Mouse (Mus musculus) liver, embryonic 14.5 days (tissue): Measurements from ENCODE around the gene Ppp1r9b. TPM values are rescaled to one million over a fixed set of nuclear protein-coding genes. Genes with fewer than 3 reads are reported as not detected.
"Not testable (repeated sequence)": the region's sequence is repeated elsewhere in the genome, so short reads cannot be mapped to it uniquely, and the experiment has no call there.

ENCODE experiments used
- ATAC-seq: fragments of 200-750 bp; cut with Nextera tagmentation; 2 replicates; pipeline ENCODE4 v1.8.0; 2017; ENCODE audit warnings: moderate number of reproducible peaks, mild to moderate bottlenecking, moderate library complexity; ENCODE audit not compliant: insufficient read depth
- DNase-seq, 3 experiments: peaks; one replicate each; pipeline ENCODE4 v3.0.0-alpha.2; 2012 to 2013; ENCODE audit warnings: low read depth in 3 of 3, low spot score in 3 of 3
- H3K27ac ChIP-seq: fragments of 300-500 bp; sonication (generic); 2 replicates; pipeline ENCODE4 v1.5.1; 2014; ENCODE audit warnings: moderate library complexity, mild to moderate bottlenecking, control low read depth, inconsistent platforms
- H3K27me3 ChIP-seq: fragments of 300-500 bp; sonication (generic); 2 replicates; pipeline ENCODE4 v1.6.1; 2014; ENCODE audit warnings: mild to moderate bottlenecking, low read length, moderate library complexity; ENCODE audit not compliant: control insufficient read depth, insufficient read depth
- H3K36me3 ChIP-seq: fragments of 300-500 bp; sonication (generic); replicated peaks from 2 replicates; pipeline ENCODE4 v1.6.1; 2014; ENCODE audit warnings: low read depth; ENCODE audit not compliant: control insufficient read depth, insufficient read depth
- H3K4me1 ChIP-seq, 2 experiments: fragments of 200-500 bp in 1 of 2; fragments of 300-500 bp in 1 of 2; sonication (generic) in 1 of 2; replicated peaks; 2 replicates each; pipeline ENCODE4 v1.6.1; 2012 to 2014; ENCODE audit warnings: antibody characterized with exemption in 1 of 2, inconsistent platforms in 1 of 2, low read length in 1 of 2; ENCODE audit not compliant: control insufficient read depth in 2 of 2, insufficient read depth in 2 of 2
- H3K4me2 ChIP-seq: fragments of 300-500 bp; sonication (generic); 2 replicates; pipeline ENCODE4 v1.6.1; 2014; ENCODE audit warnings: low read depth, mild to moderate bottlenecking, control low read depth, moderate library complexity
- H3K4me3 ChIP-seq, 2 experiments: fragments of 200-500 bp in 1 of 2; fragments of 300-500 bp in 1 of 2; sonication (generic) in 1 of 2; 2 replicates each; pipeline ENCODE4 v1.5.1; 2012 to 2014; ENCODE audit warnings: low read depth in 2 of 2, low read length in 2 of 2, mild to moderate bottlenecking in 2 of 2, control low read depth in 1 of 2, inconsistent platforms in 1 of 2, moderate library complexity in 1 of 2; ENCODE audit not compliant: insufficient read depth in 1 of 2
- H3K9ac ChIP-seq: fragments of 300-500 bp; sonication (generic); replicated peaks from 2 replicates; pipeline ENCODE4 v1.6.1; 2014; ENCODE audit warnings: mild to moderate bottlenecking, control low read depth, moderate library complexity
- H3K9me3 ChIP-seq: fragments of 300-500 bp; sonication (generic); 2 replicates; pipeline ENCODE4 v1.6.1; 2016; ENCODE audit warnings: low read length, mixed read lengths; ENCODE audit not compliant: control insufficient read depth
- CTCF ChIP-seq: IDR thresholded peaks from 2 replicates; pipeline ENCODE4 v1.5.1; 2016; ENCODE audit warnings: antibody characterized with exemption, low read depth, control low read depth
- EP300 ChIP-seq: IDR thresholded peaks from 2 replicates; pipeline ENCODE4 v1.6.1; 2016; ENCODE audit warnings: antibody characterized with exemption, low read depth
- WGBS: fragments of 180-500 bp; shearing (Covaris S2); extraction: QIAGEN DNeasy Blood & Tissue Kit; methylation state at CpG from one replicate; pipeline ENCODE4 v1.1.7; 2014; ENCODE audit not compliant: insufficient replicate concordance; 5-methylcytosine and 5-hydroxymethylcytosine counted together
- polyA plus RNA-seq, 2 experiments: library from polyadenylated mRNA; depleted of rRNA in 1 of 2; stranded (reverse) in 1 of 2; unstranded in 1 of 2; fragments of >200 nt; fragmentation: Nextera tagmentation in 1 of 2; extraction: Ambion mirVana in 1 of 2; gene quantifications; 2 replicates each; pipeline versions ENCODE4 v1.2.1 to v1.2.3; 2012 to 2014

Gene Ppp1r9b
- polyA plus RNA-seq, 2 experiments: 8.8 to 14.9 TPM

GRCm38 (mm10) chr11:95009629-95010014, 18.8 kb downstream of the Ppp1r9b start, which contains the start of gene Samd14:
TSS of gene Samd14 (plus strand) at chr11:95009879.
- H3K36me3 ChIP-seq: peaks cover 16% of the 10 kb centered on the region
- peak within 1 kb of the TSS; percentile 99 for H3K27ac ChIP-seq
- WGBS: under 1% methylated on average over 31 of the region's 32 CpGs
- peak within 1 kb of the TSS; percentile 97 for H3K4me2 ChIP-seq
- H3K9ac ChIP-seq: peak within 1 kb of the TSS; percentile 100
- peak; percentile 27 for ATAC-seq
- DNase-seq: no peak
- no peak for TF ChIP-seq EP300
- no peak for TF ChIP-seq CTCF
- H3K4me3 ChIP-seq: peak within 1 kb of the TSS; percentile 95 to 99
- H3K9me3 ChIP-seq: no peaks in the 10 kb centered on the region
- H3K4me1 ChIP-seq: peaks cover 47 to 59% of the 10 kb centered on the region in 2 experiments
- peaks cover 3% of the 10 kb centered on the region; the same call in 1 of the 2 replicates for H3K27me3 ChIP-seq

- Histone ChIP-seq H3K4me2 (peak overlapping the region; percentile 97), H3K36me3 (peaks cover 20% of the 10 kb centered on the region), H3K27ac (peak overlapping the region; percentile 99), H3K27me3 (peaks cover 3% of the 10 kb centered on the region; the same call in 1 of the 2 replicates), H3K9me3 (no peaks in the 10 kb centered on the region), H3K4me3 (peak overlapping the region; percentile 95 to 99), H3K9ac (peak overlapping the region; percentile 100), H3K4me1 (peaks cover 50 to 64% of the 10 kb centered on the region in 2 experiments)
- 1% methylated on average over 40 of the region's 40 CpGs for WGBS
- ATAC-seq (no peak), DNase-seq (no peak)
- no peak for TF ChIP-seq CTCF
- no peak for TF ChIP-seq EP300
Observed at GRCm38 (mm10) chr11:95010141-95010739, 19.4 kb downstream of the Ppp1r9b start.

- Histone ChIP-seq H3K4me2 (peak overlapping the region; percentile 97), H3K36me3 (peaks cover 24% of the 10 kb centered on the region), H3K4me3 (peak overlapping the region; percentile 95 to 99), H3K9ac (peak overlapping the region; percentile 100), H3K4me1 (peaks cover 56 to 70% of the 10 kb centered on the region in 2 experiments), H3K27ac (peak overlapping the region; percentile 99)
- 4% methylated on average over 4 of the region's 4 CpGs for WGBS
- H3K27me3 ChIP-seq, DNase-seq, ATAC-seq, H3K9me3 ChIP-seq: not testable (repeated sequence)
Observed at GRCm38 (mm10) chr11:95010841-95011403, 20.1 kb downstream of the Ppp1r9b start.

- no peak for ATAC-seq
Observed at GRCm38 (mm10) chr11:95011416-95011815, 20.6 kb downstream of the Ppp1r9b start.

GRCm38 (mm10) chr11:95012075-95012474, 21.2 kb downstream of the Ppp1r9b start:
- DNase-seq: peak; percentile 94 to 98 (median 97)
- 3% methylated on average over 3 of the region's 3 CpGs for WGBS
- peak overlapping the region; percentile 97 for H3K4me2 ChIP-seq
- H3K27me3 ChIP-seq: peaks cover 3% of the 10 kb centered on the region; the same call in 1 of the 2 replicates
- H3K4me1 ChIP-seq: peaks cover 48 to 64% of the 10 kb centered on the region in 2 experiments
- peak; percentile 96 for ATAC-seq
- peaks cover 35% of the 10 kb centered on the region for H3K36me3 ChIP-seq
- H3K9me3 ChIP-seq: no peaks in the 10 kb centered on the region
- peak overlapping the region; percentile 100 for H3K9ac ChIP-seq
- TF ChIP-seq CTCF (no peak), EP300 (peak; percentile 98)
- peak overlapping the region; percentile 99 for H3K27ac ChIP-seq
- peak overlapping the region; percentile 95 to 96 for H3K4me3 ChIP-seq

More at GRCm38 (mm10) chr11:95011416-95011815, 20.6 kb downstream of the Ppp1r9b start:
- Histone ChIP-seq H3K36me3 (peaks cover 29% of the 10 kb centered on the region), H3K27me3 (peaks cover 3% of the 10 kb centered on the region; the same call in 1 of the 2 replicates), H3K9me3 (no peaks in the 10 kb centered on the region), H3K9ac (peak overlapping the region; percentile 100), H3K4me3 (peak overlapping the region; percentile 95 to 96), H3K27ac (peak overlapping the region; percentile 99), H3K4me1 (peaks cover 52 to 69% of the 10 kb centered on the region in 2 experiments), H3K4me2 (peak overlapping the region; percentile 97)
- DNase-seq: no peak
- TF ChIP-seq CTCF: no peak
- no peak for TF ChIP-seq EP300
- 0% methylated on average over 1 of the region's 1 CpGs for WGBS
